Mouse (Mus musculus): Measurements from ENCODE around the gene Ttc9.
A peak's percentile ranks its signal among the peaks of the same experiment; 100 is the strongest.

The Ttc9 gene

GRCm38 (mm10) chr12:81630915-81631660, at the start of gene Ttc9:
TSS of gene Ttc9 (plus strand) at chr12:81631249.
- no peak for DNase-seq (ENCODE audit: extremely low spot score, low read depth, low spot score)

- DNase-seq (ENCODE audit: extremely low spot score, low read depth, low spot score): peak; percentile 83
Measured at GRCm38 (mm10) chr12:81594902-81595671, 36.0 kb upstream of the Ttc9 start, which contains the start of gene Med6. TSS of gene Med6 (minus strand) at chr12:81595008.

GRCm38 (mm10) chr12:81596547-81597262, 34.3 kb upstream of the Ttc9 start:
- DNase-seq (ENCODE audit: extremely low spot score, low read depth, low spot score): no peak

- DNase-seq (ENCODE audit: extremely low spot score, low read depth, low spot score): no peak
Measured at GRCm38 (mm10) chr12:81604995-81605784, 25.9 kb upstream of the Ttc9 start.

GRCm38 (mm10) chr12:81609445-81609844, 21.6 kb upstream of the Ttc9 start:
- DNase-seq (ENCODE audit: extremely low spot score, low read depth, low spot score): no peak

GRCm38 (mm10) chr12:81615807-81616206, 15.2 kb upstream of the Ttc9 start:
- DNase-seq (ENCODE audit: extremely low spot score, low read depth, low spot score): no peak

GRCm38 (mm10) chr12:81616980-81617379, 14.1 kb upstream of the Ttc9 start:
- no peak for DNase-seq (ENCODE audit: extremely low spot score, low read depth, low spot score)

- DNase-seq (ENCODE audit: extremely low spot score, low read depth, low spot score): peak; percentile 70
Measured at GRCm38 (mm10) chr12:81619302-81619701, 11.7 kb upstream of the Ttc9 start.

GRCm38 (mm10) chr12:81623377-81623776, 7.7 kb upstream of the Ttc9 start:
- DNase-seq (ENCODE audit: extremely low spot score, low read depth, low spot score): no peak

GRCm38 (mm10) chr12:81626226-81626861, 4.7 kb upstream of the Ttc9 start:
- no peak for DNase-seq (ENCODE audit: extremely low spot score, low read depth, low spot score)

GRCm38 (mm10) chr12:81627426-81627825, 3.6 kb upstream of the Ttc9 start:
- DNase-seq (ENCODE audit: extremely low spot score, low read depth, low spot score): no peak

- DNase-seq (ENCODE audit: extremely low spot score, low read depth, low spot score): no peak
Measured at GRCm38 (mm10) chr12:81628091-81628490, 3.0 kb upstream of the Ttc9 start.

GRCm38 (mm10) chr12:81630520-81630914, 532 bp upstream of the Ttc9 start:
- no peak for DNase-seq (ENCODE audit: extremely low spot score, low read depth, low spot score)

- DNase-seq (ENCODE audit: extremely low spot score, low read depth, low spot score): no peak
Measured at GRCm38 (mm10) chr12:81631661-81632401, 782 bp downstream of the Ttc9 start.

GRCm38 (mm10) chr12:81633246-81633645, 2.2 kb downstream of the Ttc9 start:
- no peak for DNase-seq (ENCODE audit: extremely low spot score, low read depth, low spot score)

GRCm38 (mm10) chr12:81640656-81641055, 9.6 kb downstream of the Ttc9 start:
- no peak for DNase-seq (ENCODE audit: extremely low spot score, low read depth, low spot score)

- DNase-seq (ENCODE audit: extremely low spot score, low read depth, low spot score): no peak
Measured at GRCm38 (mm10) chr12:81642361-81643082, 11.5 kb downstream of the Ttc9 start.

GRCm38 (mm10) chr12:81646811-81647210, 15.8 kb downstream of the Ttc9 start:
- DNase-seq (ENCODE audit: extremely low spot score, low read depth, low spot score): no peak

- no peak for DNase-seq (ENCODE audit: extremely low spot score, low read depth, low spot score)
Measured at GRCm38 (mm10) chr12:81653344-81653743, 22.3 kb downstream of the Ttc9 start.
